Mouse (Mus musculus) spleen, adult 2 months (tissue): ENCODE results near the gene Rnf167.

Experiments
- CTCF ChIP-seq: fragments of 200-500 bp; IDR thresholded peaks from 2 replicates; pipeline ENCODE4 v1.5.1; 2011; ENCODE audit warnings: mild to moderate bottlenecking, inconsistent platforms; ENCODE audit not compliant: insufficient read depth, insufficient read length, insufficient replicate concordance; ENCODE audit errors: extremely low read depth
- POLR2A ChIP-seq: fragments of 200-500 bp; IDR thresholded peaks from 2 replicates; pipeline ENCODE4 v1.6.1; 2011; ENCODE audit warnings: low read depth, low read length, inconsistent platforms

DNA sequence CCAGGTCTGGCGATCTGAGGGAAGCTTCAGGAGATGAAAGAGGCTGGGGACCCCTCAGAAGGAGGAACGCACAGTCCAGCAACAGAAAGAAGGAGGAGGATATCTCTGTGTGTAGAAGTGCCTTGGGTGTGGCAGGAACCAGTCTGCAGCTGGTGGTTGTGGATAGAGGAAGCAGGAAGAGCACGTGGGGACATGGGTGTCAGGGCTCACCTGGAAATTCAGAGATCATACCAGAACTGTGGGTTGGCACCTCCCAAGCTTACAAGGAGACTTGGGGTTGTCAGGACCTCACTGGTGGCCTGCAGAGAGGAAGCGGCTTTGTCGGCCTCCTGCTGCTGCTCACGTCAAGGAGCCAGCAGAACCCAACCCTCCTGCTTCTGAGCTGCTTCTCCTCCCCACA lies 49.7 kb upstream of the Rnf167 start:
- no peak for TF ChIP-seq CTCF
- no peak for TF ChIP-seq POLR2A
